11 mouse cellular contexts compared by ENCODE assay signal in genomic region chr6:82755338-82755737, GRCm38 (mm10). TPM values are rescaled to one million over a fixed set of nuclear protein-coding genes. Genes with fewer than 3 reads are reported as not detected.
DNase-seq lines count a peak whose midpoint lies in the region; ATAC-seq and TF ChIP-seq lines count a peak whose summit lies in the region.
"Had no signal": no experiment of that assay in that cellular context is flagged by ENCODE, and none has a peak within 500 bp of the region (broad histone marks: within the 10 kb centered on the region; RNA-seq: fewer than 3 reads in every experiment).

No protein-coding gene starts in this region.

- no peaks in the 10 kb centered on the region for H3K4me1 ChIP-seq in forebrain, postnatal 0 days (ENCODE audit: insufficient read depth)
- H3K4me1 ChIP-seq in forebrain, embryonic 11.5 days (replicated peaks; ENCODE audit: control insufficient read depth, insufficient read depth, low read length), result no peaks in the 10 kb centered on the region
- peaks cover 4% of the 10 kb centered on the region; the same call in 1 of the 2 replicates for H3K4me1 ChIP-seq in liver, adult 2 months (ENCODE audit: control insufficient read depth, insufficient read depth, low read length)
- peaks cover 52% of the 10 kb centered on the region for H3K4me1 ChIP-seq in liver, embryonic 12.5 days
- H3K4me1 ChIP-seq in bone marrow macrophage, adult 2 months (ENCODE audit: control insufficient read depth, insufficient read depth, low read length), result peaks cover 18% of the 10 kb centered on the region
- H3K4me1 ChIP-seq: hindbrain, embryonic 12.5 days had no signal

- no peak overlapping the region for H3K4me2 ChIP-seq in forebrain, postnatal 0 days (ENCODE audit: low read depth)
- H3K4me2 ChIP-seq in forebrain, embryonic 11.5 days (ENCODE audit: low read depth, low read length, severe bottlenecking), result no peak overlapping the region
- H3K4me2 ChIP-seq in liver, embryonic 12.5 days, result no peak overlapping the region
- H3K4me2 ChIP-seq: hindbrain, embryonic 12.5 days; limb, embryonic 15.5 days had no signal

- TF ChIP-seq POLR2A in liver, adult 2 months (IDR thresholded peaks at IDR 0.05; ENCODE audit: extremely low read depth, insufficient read depth, low read length), result no peak
- no peak for TF ChIP-seq POLR2A in bone marrow macrophage, adult 2 months (IDR thresholded peaks at IDR 0.05; ENCODE audit: borderline replicate concordance, low read depth, low read length)

- no peak overlapping the region for H3ac ChIP-seq in C2C12 (ENCODE audit: control insufficient read depth, insufficient read length, low read depth)

- peaks cover 24% of the 10 kb centered on the region for H3K79me3 ChIP-seq in C2C12 (ENCODE audit: low read depth)

- no peak overlapping the region for H3K27ac ChIP-seq in forebrain, postnatal 0 days (ENCODE audit: low read depth, low read length)
- H3K27ac ChIP-seq in forebrain, embryonic 11.5 days (ENCODE audit: low read depth, low read length), result no peak overlapping the region
- H3K27ac ChIP-seq in liver, adult 2 months (replicated peaks; ENCODE audit: insufficient read depth, low read depth, low read length), result no peak overlapping the region
- no peak overlapping the region for H3K27ac ChIP-seq in liver, embryonic 12.5 days
- no peak overlapping the region for H3K27ac ChIP-seq in bone marrow macrophage, adult 2 months (ENCODE audit: insufficient read depth, low read depth, low read length)
- H3K27ac ChIP-seq: hindbrain, embryonic 12.5 days; limb, embryonic 15.5 days had no signal

- H3K36me3 ChIP-seq in forebrain, postnatal 0 days (ENCODE audit: insufficient read depth), result no peaks in the 10 kb centered on the region
- H3K36me3 ChIP-seq in forebrain, embryonic 11.5 days (ENCODE audit: control insufficient read depth, insufficient read depth, low read length), result no peaks in the 10 kb centered on the region; the same call in 1 of the 2 replicates
- no peaks in the 10 kb centered on the region for H3K36me3 ChIP-seq in liver, adult 2 months (ENCODE audit: control insufficient read depth, insufficient read depth, low read length)
- peaks cover 41% of the 10 kb centered on the region for H3K36me3 ChIP-seq in liver, embryonic 12.5 days
- peaks cover 27% of the 10 kb centered on the region for H3K36me3 ChIP-seq in C2C12 (ENCODE audit: control insufficient read depth, insufficient read depth)
- H3K36me3 ChIP-seq: hindbrain, embryonic 12.5 days had no signal

- ATAC-seq in forebrain, postnatal 0 days, result no peak
- ATAC-seq in forebrain, embryonic 11.5 days (replicated peaks; ENCODE audit: low FRiP score), result no peak
- ATAC-seq in liver, embryonic 12.5 days, result no peak

- H3K9ac ChIP-seq in forebrain, postnatal 0 days, result no peak overlapping the region
- no peak overlapping the region for H3K9ac ChIP-seq in forebrain, embryonic 11.5 days (ENCODE audit: low read length)
- no peak overlapping the region for H3K9ac ChIP-seq in liver, adult 2 months (ENCODE audit: low read depth, low read length)
- H3K9ac ChIP-seq in liver, embryonic 12.5 days, result no peak overlapping the region
- H3K9ac ChIP-seq: hindbrain, embryonic 12.5 days; limb, embryonic 15.5 days had no signal

- H3K79me2 ChIP-seq in liver, adult 2 months (ENCODE audit: control insufficient read depth, insufficient read depth, low read length), result no peaks in the 10 kb centered on the region
- peaks cover 82% of the 10 kb centered on the region for H3K79me2 ChIP-seq in C2C12 (ENCODE audit: control insufficient read depth, insufficient read depth)

- no peak overlapping the region for H3K4me3 ChIP-seq in forebrain, postnatal 0 days (ENCODE audit: low read depth, low read length)
- no peak overlapping the region for H3K4me3 ChIP-seq in forebrain, embryonic 11.5 days (ENCODE audit: low read depth, low read length)
- no peak overlapping the region for H3K4me3 ChIP-seq in liver, adult 2 months (ENCODE audit: insufficient read depth, low read depth, low read length)
- H3K4me3 ChIP-seq in liver, embryonic 12.5 days, result no peak overlapping the region
- H3K4me3 ChIP-seq in C2C12 (ENCODE audit: insufficient read depth, poor library complexity, severe bottlenecking), result no peak overlapping the region
- no peak overlapping the region for H3K4me3 ChIP-seq in bone marrow macrophage, adult 2 months (ENCODE audit: insufficient read depth, low read length)
- H3K4me3 ChIP-seq: hindbrain, embryonic 12.5 days; limb, embryonic 15.5 days; myocyte had no signal

- H3K27me3 ChIP-seq in forebrain, postnatal 0 days (ENCODE audit: insufficient read depth, low read length), result no peaks in the 10 kb centered on the region
- no peaks in the 10 kb centered on the region for H3K27me3 ChIP-seq in forebrain, embryonic 11.5 days (ENCODE audit: control insufficient read depth, insufficient read depth, low read length)
- no peaks in the 10 kb centered on the region for H3K27me3 ChIP-seq in liver, adult 2 months (ENCODE audit: control insufficient read depth, insufficient read depth, low read length)
- H3K27me3 ChIP-seq in liver, embryonic 12.5 days (replicated peaks), result no peaks in the 10 kb centered on the region
- no peaks in the 10 kb centered on the region for H3K27me3 ChIP-seq in C2C12 (ENCODE audit: control insufficient read depth, insufficient read depth, insufficient read length)
- H3K27me3 ChIP-seq: hindbrain, embryonic 12.5 days; limb, embryonic 15.5 days had no signal

- TF ChIP-seq CTCF in forebrain, postnatal 0 days (IDR thresholded peaks at IDR 0.05; ENCODE audit: low read depth), result peak; percentile 18; the same call in 1 of the 2 replicates
- TF ChIP-seq CTCF in liver, adult 2 months (IDR thresholded peaks at IDR 0.05; ENCODE audit: low read depth, low read length), result peak; percentile 53
- TF ChIP-seq CTCF in C2C12 (IDR thresholded peaks at IDR 0.05; ENCODE audit: control insufficient read depth, insufficient read depth, insufficient read length), result peak; percentile 11
- TF ChIP-seq CTCF in bone marrow macrophage, adult 2 months (IDR thresholded peaks at IDR 0.05; ENCODE audit: low read depth, low read length), result peak; percentile 96

- 57% methylated on average over 2 of the region's 2 CpGs for whole genome bisulfite sequencing in forebrain, postnatal 0 days
- WGBS in forebrain, embryonic 11.5 days, result 52% methylated on average over 2 of the region's 2 CpGs
- 44% methylated on average over 2 of the region's 2 CpGs for WGBS in liver, adult 2 months
- WGBS in liver, embryonic 12.5 days (ENCODE audit: insufficient replicate concordance), result 29% methylated on average over 2 of the region's 2 CpGs

- DNase-seq in forebrain, postnatal 0 days, result no peak
- no peak for DNase-seq in forebrain, embryonic 11.5 days (ENCODE audit: low spot score)
- DNase-seq in liver, adult 2 months (ENCODE audit: extremely low read depth, low read depth, low spot score), result no peak
- DNase-seq in right cerebral cortex, adult 2 months (ENCODE audit: low spot score in 2 of 2), result no peak
- DNase-seq in retina, embryonic 14.5 days (ENCODE audit: low spot score), result no peak

- no peaks in the 10 kb centered on the region for H3K9me3 ChIP-seq in forebrain, postnatal 0 days (ENCODE audit: low read length)
- no peaks in the 10 kb centered on the region for H3K9me3 ChIP-seq in forebrain, embryonic 11.5 days (ENCODE audit: control insufficient read depth, low read length)
- H3K9me3 ChIP-seq in liver, embryonic 12.5 days (replicated peaks), result no peaks in the 10 kb centered on the region
- H3K9me3 ChIP-seq: hindbrain, embryonic 12.5 days; limb, embryonic 15.5 days had no signal

TF ChIP-seq in C2C12, 6 proteins besides CTCF, POLR2A, EP300 and RAD21:
- TF ChIP-seq FOSL1 (IDR thresholded peaks at IDR 0.05; ENCODE audit: insufficient read depth, low read length, poor library complexity, severe bottlenecking) (no peak), USF1 (IDR thresholded peaks at IDR 0.05; ENCODE audit: low read depth) (no peak), MYOD1 (IDR thresholded peaks at IDR 0.05; ENCODE audit: control insufficient read depth, insufficient read length, low read depth) (no peak), MAX (IDR thresholded peaks at IDR 0.05) (no peak), CEBPB (IDR thresholded peaks at IDR 0.05; ENCODE audit: low read depth) (no peak), MYOG (IDR thresholded peaks at IDR 0.05; ENCODE audit: control insufficient read depth, extremely low read depth, insufficient read length) (no peak)

RNA-seq across cellular contexts. Expression of gene Hk2, which starts 18.9 kb away (rescaled TPM):
- 1.8 and 2.1 TPM in 2 replicates for total RNA-seq in forebrain, postnatal 0 days (2014; rRNA removed)
- polyA plus RNA-seq in forebrain, postnatal 0 days (2015; fragmentation: Nextera tagmentation; extraction: Ambion mirVana), result 1.3 and 2.8 TPM in 2 replicates
- 21.7 and 23.1 TPM in 2 replicates for polyA plus RNA-seq in forebrain, embryonic 11.5 days (2014; fragmentation: Nextera tagmentation; extraction: Ambion mirVana)
- total RNA-seq in liver, adult 2 months (2014; rRNA removed), result 1.0 and 1.3 TPM in 2 replicates
- 0.54 and 0.87 TPM in 2 replicates for polyA plus RNA-seq in liver, adult 2 months (2012; rRNA removed)
- 10.1 and 11.1 TPM in 2 replicates for polyA plus RNA-seq in liver, embryonic 12.5 days (2016; fragmentation: Nextera tagmentation; extraction: Ambion mirVana)
- polyA plus RNA-seq in C2C12 (2012; fragmentation: generic; extraction: Trizol), result 24.3 TPM
- 21.9 and 24.9 TPM in 2 replicates for polyA plus RNA-seq in bone marrow macrophage, adult 2 months (2012; ENCODE audit: insufficient read depth, insufficient read length, missing spikeins)

RNA-seq across cellular contexts. Expression of gene Pole4, which starts 50.2 kb away (rescaled TPM):
- 82.3 and 99.0 TPM in 2 replicates for total RNA-seq in forebrain, postnatal 0 days (2014; rRNA removed)
- polyA plus RNA-seq in forebrain, postnatal 0 days (2015; fragmentation: Nextera tagmentation; extraction: Ambion mirVana), result 141 and 146 TPM in 2 replicates
- 97.8 and 101 TPM in 2 replicates for polyA plus RNA-seq in forebrain, embryonic 11.5 days (2014; fragmentation: Nextera tagmentation; extraction: Ambion mirVana)
- 23.7 and 24.8 TPM in 2 replicates for total RNA-seq in liver, adult 2 months (2014; rRNA removed)
- 12.2 and 21.5 TPM in 2 replicates for polyA plus RNA-seq in liver, adult 2 months (2012; rRNA removed)
- polyA plus RNA-seq in liver, embryonic 12.5 days (2016; fragmentation: Nextera tagmentation; extraction: Ambion mirVana), result 80.8 and 81.1 TPM in 2 replicates
- polyA plus RNA-seq in C2C12 (2012; fragmentation: generic; extraction: Trizol), result 59.1 TPM
- 34.8 and 43.4 TPM in 2 replicates for polyA plus RNA-seq in bone marrow macrophage, adult 2 months (2012; ENCODE audit: insufficient read depth, insufficient read length, missing spikeins)

Comparison
In these comparisons a context has a peak if more than half of its experiments do, and no peak if none do; other contexts are left out.
1. CTCF ChIP-seq: peak in every context shown above with its lines; median percentile 96 in bone marrow macrophage, adult 2 months; 53 in liver, adult 2 months; 18 in forebrain, postnatal 0 days; 11 in C2C12.